Mouse (Mus musculus) left cerebral cortex, postnatal 14 days (tissue): ENCODE results near the gene Catsper2. TPM values are rescaled to one million over a fixed set of nuclear protein-coding genes. Genes with fewer than 3 reads are reported as not detected.
"Not testable (repeated sequence)": the region's sequence is repeated elsewhere in the genome, so short reads cannot be mapped to it uniquely, and the experiment has no call there.

Experiments
- DNase-seq, 2 experiments: peaks; one replicate each; pipeline ENCODE4 v3.0.0; 2021 to 2022; ENCODE audit warnings: low spot score in 2 of 2, mixed read lengths in 1 of 2
- intact Hi-C: fragments of 180-260 bp; cut with DNase I; formaldehyde crosslinking; loops from one replicate; pipeline ENCODE4 v1.15.1; 2025
- total RNA-seq, 2 experiments: library from RNA; stranded (reverse); gene quantifications; 2 replicates each; pipeline ENCODE4 v1.2.3; 2021

The Catsper2 gene
- total RNA-seq, 2 experiments from 2014 or later, result 4.7 to 4.8 TPM

GRCm38 (mm10) chr2:121440834-121441605 lies 27.4 kb upstream of the Catsper2 start:
- intact Hi-C loops, result no loop called here
- DNase-seq, result no peak

GRCm38 (mm10) chr2:121439746-121440145 lies 26.2 kb upstream of the Catsper2 start:
- DNase-seq, result no peak
- intact Hi-C loops, result no loop called here

- intact Hi-C loops, result no loop called here
- no peak for DNase-seq
These were observed 21.3 kb upstream of the Catsper2 start for GRCm38 (mm10) chr2:121434854-121435253.

- no peak for DNase-seq
- intact Hi-C loops, result no loop called here
These were observed 12.3 kb upstream of the Catsper2 start for GRCm38 (mm10) chr2:121425890-121426289.

GRCm38 (mm10) chr2:121423166-121423565 lies 9.6 kb upstream of the Catsper2 start:
- intact Hi-C loops, result no loop called here
- no peak for DNase-seq

GRCm38 (mm10) chr2:121418476-121418875 lies 4.9 kb upstream of the Catsper2 start:
- intact Hi-C loops, result no loop called here
- DNase-seq, result no peak

GRCm38 (mm10) chr2:121416356-121416755 lies 2.8 kb upstream of the Catsper2 start:
- intact Hi-C loops, result no loop called here
- DNase-seq, result no peak

- intact Hi-C loops, result no loop called here
- DNase-seq, result peak; percentile 21 to 26
These were observed 2.0 kb upstream of the Catsper2 start for GRCm38 (mm10) chr2:121415591-121415990.

- DNase-seq, result no peak
- intact Hi-C loops, result no loop called here
These were observed 1.5 kb upstream of the Catsper2 start for GRCm38 (mm10) chr2:121415103-121415502.

GRCm38 (mm10) chr2:121414139-121414685 lies 620 bp upstream of the Catsper2 start:
- intact Hi-C loops, result no loop called here

GRCm38 (mm10) chr2:121412843-121413386 lies 677 bp downstream of the Catsper2 start:
- peak in 1 of 2 experiments; percentile 18 for DNase-seq
- intact Hi-C loops, result no loop called here

More at GRCm38 (mm10) chr2:121414139-121414685, 620 bp upstream of the Catsper2 start:
- peak; percentile 20 to 30 for DNase-seq

- no peak for DNase-seq
- intact Hi-C loops, result no loop called here
These were observed 5.4 kb downstream of the Catsper2 start for GRCm38 (mm10) chr2:121408160-121408559.

GRCm38 (mm10) chr2:121403296-121403695 lies 10.3 kb downstream of the Catsper2 start:
- no peak for DNase-seq
- intact Hi-C loops, result no loop called here

- intact Hi-C loops, result no loop called here
These were observed 17.0 kb downstream of the Catsper2 start for GRCm38 (mm10) chr2:121396624-121397023.

GRCm38 (mm10) chr2:121386961-121387575 lies 26.5 kb downstream of the Catsper2 start, which contains the start of gene Strc:
Gene Strc, minus strand, starts transcription at chr2:121387168.
- DNase-seq, intact Hi-C loops: not testable (repeated sequence)

More at GRCm38 (mm10) chr2:121396624-121397023, 17.0 kb downstream of the Catsper2 start:
- peak; percentile 71 to 93 for DNase-seq

- intact Hi-C loops, result no loop called here
- DNase-seq, result no peak
These were observed 38.8 kb downstream of the Catsper2 start for GRCm38 (mm10) chr2:121374766-121375165.

GRCm38 (mm10) chr2:121372266-121372665 lies 41.3 kb downstream of the Catsper2 start:
- no peak for DNase-seq
- intact Hi-C loops, result no loop called here

GRCm38 (mm10) chr2:121370921-121371320 lies 42.7 kb downstream of the Catsper2 start:
- intact Hi-C loops, result no loop called here

GRCm38 (mm10) chr2:121368831-121369230 lies 44.8 kb downstream of the Catsper2 start:
- intact Hi-C loops, result no loop called here
- no peak for DNase-seq

More at GRCm38 (mm10) chr2:121370921-121371320, 42.7 kb downstream of the Catsper2 start:
- DNase-seq, result no peak

- DNase-seq, result no peak
- intact Hi-C loops, result no loop called here
These were observed 49.9 kb downstream of the Catsper2 start for GRCm38 (mm10) chr2:121363656-121364055.
